Mouse (Mus musculus): ENCODE measurements around the gene Mmp7. TPM values are rescaled to one million over a fixed set of nuclear protein-coding genes. Genes with fewer than 3 reads are reported as not detected.

Mmp7 gene
- polyA plus RNA-seq (2012; rRNA removed): 1.5 and 6.2 TPM in 2 replicates

DNA sequence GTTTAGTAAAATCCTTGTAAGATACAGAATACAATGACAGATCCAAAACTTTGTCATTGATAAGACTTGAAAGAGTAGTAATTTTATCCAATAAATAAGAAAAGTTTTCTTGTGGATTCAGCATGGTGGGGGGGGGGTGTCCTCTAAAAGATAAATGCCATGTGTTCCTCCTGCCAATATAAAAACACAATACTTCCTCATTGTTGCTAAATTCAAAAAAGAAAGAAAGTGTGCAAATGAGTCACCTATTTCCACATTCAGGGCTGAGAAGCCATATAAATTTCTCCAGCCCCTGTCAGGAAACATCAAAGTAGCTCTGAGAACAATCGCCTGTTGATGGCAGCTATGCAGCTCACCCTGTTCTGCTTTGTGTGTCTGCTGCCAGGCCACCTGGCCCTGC is at the start of gene Mmp7:
Mmp7 (plus strand) TSS at position 301 of the 400 bp plus-strand sequence.

Other genes starting within 250 kb of the Mmp7 start
- 0.90 and 1.4 TPM in 2 replicates for gene Mmp3, start 246.3 kb upstream of the Mmp7 start, polyA plus RNA-seq (2012; rRNA removed)
- gene Mmp10, start 189.7 kb upstream of the Mmp7 start, polyA plus RNA-seq (2012; rRNA removed): 0.11 and 0.63 TPM in 2 replicates
- 0.61 and 0.70 TPM in 2 replicates for gene Mmp8, start 133.6 kb upstream of the Mmp7 start, polyA plus RNA-seq (2012; rRNA removed)
- 0.18 TPM in 1 of 2 replicates, not detected in the other for gene Mmp27, start 120.7 kb upstream of the Mmp7 start, polyA plus RNA-seq (2012; rRNA removed)
- not detected in 2 replicates for gene Mmp20, start 63.9 kb upstream of the Mmp7 start, polyA plus RNA-seq (2012; rRNA removed)
- gene Tmem123, start 72.0 kb downstream of the Mmp7 start, polyA plus RNA-seq (2012; rRNA removed): 74.7 and 107 TPM in 2 replicates
- 19.4 and 21.5 TPM in 2 replicates for gene Birc2, start 145.0 kb downstream of the Mmp7 start, polyA plus RNA-seq (2012; rRNA removed)
- gene Birc3, start 181.1 kb downstream of the Mmp7 start, polyA plus RNA-seq (2012; rRNA removed): 6.9 and 9.5 TPM in 2 replicates

Data from ovary, adult 2 months (tissue).